Mouse (Mus musculus) testis, adult 2 months (tissue): Measurements from ENCODE around the gene Hspbp1.

Experiments
- CTCF ChIP-seq: fragments of 200-500 bp; IDR thresholded peaks from 2 replicates; pipeline ENCODE4 v1.5.1; 2012; ENCODE audit warnings: low read depth, mild to moderate bottlenecking, inconsistent platforms, low read length, moderate library complexity; ENCODE audit not compliant: control insufficient read depth, insufficient read depth, insufficient replicate concordance
- POLR2A ChIP-seq: fragments of 200-500 bp; IDR thresholded peaks from 2 replicates; pipeline ENCODE4 v1.6.1; 2012; ENCODE audit warnings: low read depth, mild to moderate bottlenecking, inconsistent platforms, low read length, moderate library complexity; ENCODE audit not compliant: control insufficient read depth

- no peak for TF ChIP-seq CTCF
- TF ChIP-seq POLR2A = no peak
These were observed 29.0 kb downstream of the Hspbp1 start for GRCm38 (mm10) chr7:4655916-4656315.
